Mouse (Mus musculus) spleen, adult 2 months (tissue): ENCODE results near the gene Tbc1d14.

Source experiments
- CTCF ChIP-seq: fragments of 200-500 bp; IDR thresholded peaks from 2 replicates; pipeline ENCODE4 v1.5.1; 2011; ENCODE audit warnings: mild to moderate bottlenecking, inconsistent platforms; ENCODE audit not compliant: insufficient read depth, insufficient read length, insufficient replicate concordance; ENCODE audit errors: extremely low read depth
- POLR2A ChIP-seq: fragments of 200-500 bp; IDR thresholded peaks from 2 replicates; pipeline ENCODE4 v1.6.1; 2011; ENCODE audit warnings: low read depth, low read length, inconsistent platforms

- TF ChIP-seq POLR2A (no peak), CTCF (no peak)
Measured at GRCm38 (mm10) chr5:36479735-36480134, 113.3 kb downstream of the Tbc1d14 start.
